Mouse (Mus musculus) midbrain, embryonic 11.5 days (tissue): ENCODE measurements around the gene Safb2. TPM values are rescaled to one million over a fixed set of nuclear protein-coding genes. Genes with fewer than 3 reads are reported as not detected.
A peak's percentile ranks its signal among the peaks of the same experiment; 100 is the strongest.
"Not testable (repeated sequence)": the region's sequence is repeated elsewhere in the genome, so short reads cannot be mapped to it uniquely, and the experiment has no call there.

ENCODE experiments used
- ATAC-seq: fragments of 200-750 bp; cut with Nextera tagmentation; 2 replicates; pipeline ENCODE4 v1.8.0; 2017; ENCODE audit warnings: moderate TSS enrichment, moderate library complexity; ENCODE audit not compliant: low FRiP score
- DNase-seq: peaks from one replicate; pipeline ENCODE4 v3.0.0; 2015; ENCODE audit warnings: low spot score; ENCODE audit errors: missing footprints
- H3K27ac ChIP-seq: fragments of 300-500 bp; sonication (generic); 2 replicates; pipeline ENCODE4 v1.5.1; 2014; ENCODE audit warnings: low read depth, low read length
- H3K27me3 ChIP-seq: fragments of 300-500 bp; sonication (generic); 2 replicates; pipeline ENCODE4 v1.6.1; 2014; ENCODE audit warnings: mild to moderate bottlenecking, low read length, moderate library complexity, mixed read lengths; ENCODE audit not compliant: control insufficient read depth, insufficient read depth
- H3K36me3 ChIP-seq: fragments of 300-500 bp; sonication (generic); 2 replicates; pipeline ENCODE4 v1.6.1; 2014; ENCODE audit warnings: mild to moderate bottlenecking, low read length, moderate library complexity, mixed read lengths; ENCODE audit not compliant: control insufficient read depth, insufficient read depth
- H3K4me1 ChIP-seq: fragments of 300-500 bp; sonication (generic); 2 replicates; pipeline ENCODE4 v1.6.1; 2014; ENCODE audit warnings: low read length; ENCODE audit not compliant: control insufficient read depth, insufficient read depth
- H3K4me2 ChIP-seq: fragments of 300-500 bp; sonication (generic); 2 replicates; pipeline ENCODE4 v1.6.1; 2014; ENCODE audit warnings: mild to moderate bottlenecking, moderate library complexity
- H3K4me3 ChIP-seq: fragments of 300-500 bp; sonication (generic); 2 replicates; pipeline ENCODE4 v1.5.1; 2014; ENCODE audit warnings: low read depth, low read length
- H3K9ac ChIP-seq: fragments of 300-500 bp; sonication (generic); 2 replicates; pipeline ENCODE4 v1.6.1; 2014; ENCODE audit warnings: low read length
- H3K9me3 ChIP-seq: fragments of 300-500 bp; sonication (generic); 2 replicates; pipeline ENCODE4 v1.6.1; 2016; ENCODE audit warnings: low read length; ENCODE audit not compliant: control insufficient read depth
- WGBS: fragments of 180-500 bp; shearing (Covaris S2); extraction: QIAGEN DNeasy Blood & Tissue Kit; methylation state at CpG from one replicate; pipeline ENCODE4 v1.1.7; 2014; 5-methylcytosine and 5-hydroxymethylcytosine counted together
- polyA plus RNA-seq: library from polyadenylated mRNA; unstranded; fragments of >200 nt; fragmentation: Nextera tagmentation; extraction: Ambion mirVana; gene quantifications from 2 replicates; pipeline ENCODE4 v1.2.1, GENCODE M21; 2014

The Safb2 gene
- polyA plus RNA-seq, 1 experiment from 2014 or later, result 45.8 TPM

- H3K9me3 ChIP-seq, result no peaks in the 10 kb centered on the region
- peak overlapping the region; percentile 80; the same call in 1 of the 2 replicates for H3K4me2 ChIP-seq
- peak; percentile 33 for DNase-seq
- H3K27me3 ChIP-seq, result no peaks in the 10 kb centered on the region
- ATAC-seq, result no peak
- no peak overlapping the region for H3K27ac ChIP-seq
- peaks cover 10% of the 10 kb centered on the region for H3K4me1 ChIP-seq
- H3K4me3 ChIP-seq, result no peak overlapping the region
- H3K36me3 ChIP-seq, result peaks cover 7% of the 10 kb centered on the region; the same call in 1 of the 2 replicates
- WGBS, result 88% methylated on average over 3 of the region's 3 CpGs
- no peak overlapping the region for H3K9ac ChIP-seq
Measured at GRCm38 (mm10) chr17:56625495-56625894, 41.1 kb upstream of the Safb2 start.

DNA sequence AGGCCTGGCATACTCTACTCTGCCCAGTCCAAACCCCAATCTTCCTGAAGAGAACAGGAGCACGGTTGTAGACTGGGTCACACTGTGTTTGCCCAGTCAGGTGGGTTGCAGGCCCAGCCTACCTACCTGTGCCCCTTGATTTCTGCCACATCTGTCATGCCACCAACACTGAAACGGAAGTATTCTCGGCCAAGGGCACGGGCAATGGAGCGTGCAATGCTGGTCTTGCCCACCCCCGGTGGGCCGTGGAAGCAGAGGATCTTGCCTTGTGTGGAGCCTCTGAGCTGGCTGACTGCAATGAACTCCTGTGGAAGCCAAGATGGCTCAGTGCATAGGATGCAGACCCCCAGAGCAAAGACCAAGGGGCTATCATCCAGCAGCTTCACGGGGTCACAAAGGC is 33.2 kb upstream of the Safb2 start:
- H3K4me1 ChIP-seq, result peaks cover 11% of the 10 kb centered on the region
- DNase-seq (no peak), ATAC-seq (no peak)
- H3K27ac ChIP-seq, result no peak overlapping the region
- peaks cover 29% of the 10 kb centered on the region for H3K36me3 ChIP-seq
- no peak overlapping the region for H3K9ac ChIP-seq
- H3K4me3 ChIP-seq, result no peak overlapping the region
- H3K4me2 ChIP-seq, result no peak overlapping the region
- H3K27me3 ChIP-seq, result no peaks in the 10 kb centered on the region
- WGBS, result 91% methylated on average over 8 of the region's 8 CpGs
- no peaks in the 10 kb centered on the region for H3K9me3 ChIP-seq

GRCm38 (mm10) chr17:56616725-56617124 is 32.3 kb upstream of the Safb2 start:
- Histone ChIP-seq H3K4me1 (peaks cover 11% of the 10 kb centered on the region), H3K9me3 (no peaks in the 10 kb centered on the region), H3K9ac (no peak overlapping the region), H3K4me3 (no peak overlapping the region), H3K27ac (no peak overlapping the region), H3K36me3 (peaks cover 27% of the 10 kb centered on the region), H3K4me2 (no peak overlapping the region), H3K27me3 (no peaks in the 10 kb centered on the region)
- no peak for DNase-seq
- 88% methylated on average over 3 of the region's 3 CpGs for WGBS
- ATAC-seq, result no peak

DNA sequence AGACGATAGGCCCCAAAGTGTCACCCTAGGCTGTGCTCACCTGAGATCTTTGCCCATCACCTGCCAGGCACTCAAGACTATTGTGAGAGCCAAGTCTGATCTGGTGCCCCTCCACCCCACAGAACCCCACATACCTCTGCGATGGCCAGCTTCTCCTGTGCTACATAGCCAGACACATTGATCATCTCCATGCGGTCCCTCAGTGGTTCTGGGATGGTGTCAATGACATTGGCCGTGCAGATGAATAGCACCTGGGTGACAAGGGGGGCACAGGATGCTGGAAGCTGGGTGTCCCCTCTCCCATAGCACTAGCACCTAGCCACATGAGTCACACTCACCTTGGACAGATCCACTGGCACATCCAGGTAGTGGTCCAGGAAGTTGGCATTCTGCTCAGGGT is 31.4 kb upstream of the Safb2 start:
- peaks cover 11% of the 10 kb centered on the region for H3K4me1 ChIP-seq
- H3K27ac ChIP-seq, result no peak overlapping the region
- H3K4me2 ChIP-seq, result no peak overlapping the region
- H3K36me3 ChIP-seq, result peaks cover 25% of the 10 kb centered on the region
- H3K9ac ChIP-seq, result no peak overlapping the region
- no peaks in the 10 kb centered on the region for H3K9me3 ChIP-seq
- ATAC-seq, result no peak
- 94% methylated on average over 4 of the region's 4 CpGs for WGBS
- no peak overlapping the region for H3K4me3 ChIP-seq
- no peaks in the 10 kb centered on the region for H3K27me3 ChIP-seq
- DNase-seq, result no peak

GRCm38 (mm10) chr17:56615136-56615784 is 30.9 kb upstream of the Safb2 start:
- Histone ChIP-seq H3K4me3 (no peak overlapping the region), H3K9me3 (no peaks in the 10 kb centered on the region), H3K4me1 (peaks cover 16% of the 10 kb centered on the region), H3K4me2 (no peak overlapping the region), H3K27me3 (no peaks in the 10 kb centered on the region), H3K27ac (no peak overlapping the region), H3K9ac (peak overlapping the region; percentile 30; the same call in 1 of the 2 replicates), H3K36me3 (peaks cover 21% of the 10 kb centered on the region)
- 93% methylated on average over 11 of the region's 11 CpGs for WGBS
- DNase-seq (no peak), ATAC-seq (no peak)

DNA sequence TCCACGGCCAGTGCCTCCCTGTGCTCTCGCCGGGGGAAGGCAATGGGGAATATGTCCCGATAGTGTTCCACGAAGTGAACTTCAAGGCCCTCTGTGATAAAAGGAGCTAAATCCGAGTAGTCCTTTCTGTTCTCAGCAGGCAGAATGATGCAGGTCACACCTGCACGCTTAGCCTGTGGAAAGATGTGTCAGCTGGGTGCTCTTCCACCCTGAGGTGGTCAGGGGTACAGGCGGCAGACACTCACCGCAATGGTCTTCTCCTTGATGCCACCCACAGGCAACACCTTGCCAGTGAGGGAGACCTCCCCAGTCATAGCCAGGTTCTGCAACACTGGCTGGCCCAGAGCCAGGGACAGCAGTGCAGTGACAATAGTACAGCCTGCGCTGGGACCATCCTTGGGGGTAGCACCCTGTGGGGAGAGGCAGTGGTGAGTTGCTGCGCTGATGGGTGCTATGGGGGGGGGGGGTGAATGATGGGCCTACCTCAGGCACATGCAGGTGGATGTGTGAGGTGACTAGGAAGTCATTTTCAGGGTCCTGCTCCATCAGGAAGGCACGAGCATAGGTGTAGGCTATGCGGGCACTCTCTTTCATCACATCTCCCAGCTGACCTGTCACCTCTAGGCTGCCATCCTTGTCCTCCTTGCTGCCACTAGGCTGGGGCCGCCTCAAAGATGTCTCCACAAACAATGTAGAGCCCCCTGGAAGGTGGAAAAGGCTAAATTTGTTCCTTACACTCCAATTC is 30.2 kb upstream of the Safb2 start:
- Histone ChIP-seq H3K36me3 (peaks cover 16% of the 10 kb centered on the region), H3K9ac (peak overlapping the region; percentile 84), H3K27me3 (no peaks in the 10 kb centered on the region), H3K27ac (no peak overlapping the region), H3K4me2 (peak overlapping the region; percentile 85), H3K4me3 (peak overlapping the region; percentile 79), H3K4me1 (peaks cover 19% of the 10 kb centered on the region), H3K9me3 (no peaks in the 10 kb centered on the region)
- no peak for DNase-seq
- 41% methylated on average over 14 of the region's 14 CpGs for WGBS
- no peak for ATAC-seq

GRCm38 (mm10) chr17:56613893-56614292 is 29.5 kb upstream of the Safb2 start:
- Histone ChIP-seq H3K4me2 (peak overlapping the region; percentile 85), H3K4me1 (peaks cover 22% of the 10 kb centered on the region), H3K9ac (peak overlapping the region; percentile 84), H3K27ac (peak overlapping the region; percentile 42), H3K4me3 (peak overlapping the region; percentile 79), H3K36me3 (peaks cover 12% of the 10 kb centered on the region)
- not testable (repeated sequence) for H3K27me3 ChIP-seq, ATAC-seq, DNase-seq, H3K9me3 ChIP-seq
- under 1% methylated on average over 26 of the region's 26 CpGs for WGBS

DNA sequence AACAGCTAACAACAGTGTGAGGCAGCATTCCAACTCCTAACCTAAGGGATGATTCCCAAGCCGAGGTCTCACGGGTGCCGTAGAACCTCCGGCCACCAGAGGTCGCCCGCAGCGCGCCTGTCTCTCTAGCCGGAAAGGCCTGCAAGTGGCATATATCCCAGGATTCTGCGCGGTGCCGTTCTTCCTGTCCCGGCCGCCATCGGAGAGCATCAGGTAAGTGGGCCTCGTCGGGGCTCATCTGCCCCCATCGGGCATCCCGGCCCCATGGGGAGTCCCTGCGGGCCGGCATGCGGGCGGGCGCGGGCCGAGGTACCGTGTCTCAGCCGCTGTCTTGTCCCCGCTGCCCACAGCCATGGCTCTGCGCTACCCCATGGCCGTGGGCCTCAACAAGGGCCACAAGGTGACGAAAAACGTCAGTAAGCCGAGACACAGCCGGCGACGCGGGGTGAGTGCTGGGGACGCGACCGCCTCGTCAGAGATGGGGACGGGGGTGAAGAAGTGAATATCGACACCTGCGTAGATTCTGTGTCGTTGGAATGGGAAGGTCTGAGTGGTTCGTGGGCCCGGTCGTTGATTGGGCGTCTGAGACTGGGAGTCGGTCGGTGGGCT is 29.0 kb upstream of the Safb2 start, which contains the start of gene Rpl36:
Rpl36 (plus strand) TSS at position 181 of the 609 bp plus-strand sequence.
- H3K4me1 ChIP-seq, result peaks cover 28% of the 10 kb centered on the region

GRCm38 (mm10) chr17:56612565-56612939 is 28.2 kb upstream of the Safb2 start:
- not testable (repeated sequence) for H3K27me3 ChIP-seq, H3K9me3 ChIP-seq, H3K9ac ChIP-seq, H3K4me2 ChIP-seq, H3K4me3 ChIP-seq, H3K27ac ChIP-seq, H3K36me3 ChIP-seq, ATAC-seq, DNase-seq
- 74% methylated on average over 10 of the region's 10 CpGs for WGBS
- peaks cover 28% of the 10 kb centered on the region for H3K4me1 ChIP-seq

More for the DNA sequence above, 29.0 kb upstream of the Safb2 start, which contains the start of gene Rpl36:
- Histone ChIP-seq H3K9me3 (no peaks in the 10 kb centered on the region), H3K4me2 (peak within 1 kb of the TSS; percentile 85), H3K27ac (peak within 1 kb of the TSS; percentile 42), H3K9ac (peak within 1 kb of the TSS; percentile 84), H3K36me3 (peaks cover 12% of the 10 kb centered on the region), H3K4me3 (peak within 1 kb of the TSS; percentile 79), H3K27me3 (no peaks in the 10 kb centered on the region)
- under 1% methylated on average over 52 of the region's 52 CpGs for WGBS
- DNase-seq (peak; percentile 100), ATAC-seq (peak; percentile 59)
